Mouse (Mus musculus) brain, adult 2 months (tissue): ENCODE results near the gene Stim1.
"Not testable (repeated sequence)": the region's sequence is repeated elsewhere in the genome, so short reads cannot be mapped to it uniquely, and the experiment has no call there.

ENCODE experiments used
- DNase-seq: peaks from one replicate; pipeline ENCODE4 v3.0.0; 2011; ENCODE audit warnings: low read depth, low spot score

The Stim1 gene

GRCm38 (mm10) chr7:102249531-102249895 is 18.1 kb upstream of the Stim1 start:
- DNase-seq: no peak

- DNase-seq: peak; percentile 84
These were observed 17.5 kb upstream of the Stim1 start for GRCm38 (mm10) chr7:102249896-102250630.

GRCm38 (mm10) chr7:102250631-102251214 is 16.9 kb upstream of the Stim1 start:
- peak; percentile 93 for DNase-seq

- no peak for DNase-seq
These were observed 14.0 kb upstream of the Stim1 start for GRCm38 (mm10) chr7:102253631-102254030.

GRCm38 (mm10) chr7:102255954-102256353 is 11.7 kb upstream of the Stim1 start, which contains the start of gene Rhog:
Gene Rhog, minus strand, starts transcription at chr7:102256054.
- DNase-seq: no peak

GRCm38 (mm10) chr7:102256636-102257035 is 11.0 kb upstream of the Stim1 start:
- no peak for DNase-seq

- peak; percentile 87 for DNase-seq
These were observed 9.4 kb upstream of the Stim1 start for GRCm38 (mm10) chr7:102258189-102258588.

- no peak for DNase-seq
These were observed 8.9 kb upstream of the Stim1 start for GRCm38 (mm10) chr7:102258753-102259152.

- DNase-seq: no peak
These were observed 7.7 kb upstream of the Stim1 start for GRCm38 (mm10) chr7:102259716-102260479.

- DNase-seq: no peak
These were observed 7.1 kb upstream of the Stim1 start for GRCm38 (mm10) chr7:102260518-102260917.

GRCm38 (mm10) chr7:102263020-102263419 is 4.6 kb upstream of the Stim1 start:
- no peak for DNase-seq

GRCm38 (mm10) chr7:102266021-102266400 is 1.6 kb upstream of the Stim1 start:
- not testable (repeated sequence) for DNase-seq

- no peak for DNase-seq
These were observed 1.1 kb upstream of the Stim1 start for GRCm38 (mm10) chr7:102266401-102267042.

- peak; percentile 96 for DNase-seq
These were observed 460 bp upstream of the Stim1 start for GRCm38 (mm10) chr7:102267113-102267579.

- DNase-seq: no peak
These were observed 766 bp downstream of the Stim1 start for GRCm38 (mm10) chr7:102268395-102268748.

GRCm38 (mm10) chr7:102272422-102272948 is 4.9 kb downstream of the Stim1 start:
- DNase-seq: no peak

GRCm38 (mm10) chr7:102281403-102281802 is 13.8 kb downstream of the Stim1 start:
- DNase-seq: no peak

- peak; percentile 58 for DNase-seq
These were observed 14.7 kb downstream of the Stim1 start for GRCm38 (mm10) chr7:102282261-102282660.

GRCm38 (mm10) chr7:102289466-102289865 is 21.9 kb downstream of the Stim1 start:
- DNase-seq: no peak

GRCm38 (mm10) chr7:102292228-102292627 is 24.6 kb downstream of the Stim1 start:
- no peak for DNase-seq

- DNase-seq: no peak
These were observed 25.6 kb downstream of the Stim1 start for GRCm38 (mm10) chr7:102293234-102293633.

GRCm38 (mm10) chr7:102300761-102301160 is 33.2 kb downstream of the Stim1 start:
- no peak for DNase-seq
